Mouse (Mus musculus) forebrain, embryonic 15.5 days (tissue): ENCODE measurements around the gene Tstd1. TPM values are rescaled to one million over a fixed set of nuclear protein-coding genes. Genes with fewer than 3 reads are reported as not detected.
A peak's percentile ranks its signal among the peaks of the same experiment; 100 is the strongest.

Source experiments
- ATAC-seq: fragments of 200-750 bp; cut with Nextera tagmentation; replicated peaks from 2 replicates; pipeline ENCODE4 v1.8.0; 2017; ENCODE audit warnings: mild to moderate bottlenecking, moderate TSS enrichment, moderate library complexity
- H3K27ac ChIP-seq: fragments of 300-500 bp; sonication (generic); replicated peaks from 2 replicates; pipeline ENCODE4 v1.5.1; 2015; ENCODE audit warnings: mild to moderate bottlenecking, inconsistent platforms
- H3K27me3 ChIP-seq: fragments of 300-500 bp; sonication (generic); 2 replicates; pipeline ENCODE4 v1.6.1; 2015; ENCODE audit warnings: inconsistent platforms
- H3K36me3 ChIP-seq: fragments of 300-500 bp; sonication (generic); 2 replicates; pipeline ENCODE4 v1.6.1; 2015; ENCODE audit warnings: mild to moderate bottlenecking, inconsistent platforms
- H3K4me1 ChIP-seq: fragments of 300-500 bp; sonication (generic); 2 replicates; pipeline ENCODE4 v1.6.1; 2015; ENCODE audit warnings: inconsistent platforms
- H3K4me2 ChIP-seq: fragments of 300-500 bp; sonication (generic); replicated peaks from 2 replicates; pipeline ENCODE4 v1.6.1; 2015; ENCODE audit warnings: mild to moderate bottlenecking, inconsistent platforms
- H3K4me3 ChIP-seq: fragments of 300-500 bp; sonication (generic); 2 replicates; pipeline ENCODE4 v1.5.1; 2015; ENCODE audit warnings: mild to moderate bottlenecking, inconsistent platforms
- H3K9ac ChIP-seq: fragments of 300-500 bp; sonication (generic); replicated peaks from 2 replicates; pipeline ENCODE4 v1.6.1; 2015; ENCODE audit warnings: mild to moderate bottlenecking, inconsistent platforms
- H3K9me3 ChIP-seq: fragments of 300-500 bp; sonication (generic); 2 replicates; pipeline ENCODE4 v1.6.1; 2016; ENCODE audit warnings: inconsistent platforms
- WGBS: fragments of 180-500 bp; shearing (Covaris S2); methylation state at CpG from one replicate; pipeline ENCODE4 v1.1.7; 2015; ENCODE audit warnings: mixed read lengths; 5-methylcytosine and 5-hydroxymethylcytosine counted together
- polyA plus RNA-seq: library from polyadenylated mRNA; unstranded; fragments of >200 nt; fragmentation: Nextera tagmentation; extraction: Ambion mirVana; gene quantifications from 2 replicates; pipeline ENCODE4 v1.2.1, GENCODE M21; 2015

The Tstd1 gene
- polyA plus RNA-seq, 1 experiment from 2014 or later = 13.0 TPM

GRCm38 (mm10) chr1:171441466-171442412 is 23.1 kb downstream of the Tstd1 start:
- Histone ChIP-seq H3K36me3 (no peaks in the 10 kb centered on the region), H3K9me3 (no peaks in the 10 kb centered on the region), H3K4me2 (no peak overlapping the region), H3K4me3 (no peak overlapping the region), H3K27me3 (peaks cover 28% of the 10 kb centered on the region; the same call in 1 of the 2 replicates), H3K9ac (no peak overlapping the region), H3K4me1 (peaks cover 10% of the 10 kb centered on the region), H3K27ac (0 out of 2 replicates have a peak overlapping the region, but pooled peaks have one; percentile 6)
- 72% methylated on average over 7 of the region's 7 CpGs for WGBS
- ATAC-seq = no peak

DNA sequence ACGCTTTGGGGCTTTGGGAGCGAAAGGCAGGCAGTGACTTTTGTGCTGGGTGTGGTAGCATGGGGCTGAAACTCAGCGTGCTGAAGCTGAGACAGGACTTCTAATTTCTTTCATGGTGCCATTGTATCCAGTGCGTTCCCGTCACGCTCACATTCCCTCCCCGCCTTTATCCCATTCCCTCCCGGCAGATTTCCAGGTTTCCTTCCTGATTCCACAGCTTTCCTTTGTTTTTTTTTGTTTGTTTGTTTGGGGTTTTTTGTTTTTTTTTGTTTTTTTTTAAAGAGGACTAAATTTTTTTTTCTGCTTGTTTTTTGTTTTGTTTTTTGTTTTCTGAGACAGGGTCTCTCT is 23.7 kb downstream of the Tstd1 start:
- Histone ChIP-seq H3K27ac (no peak overlapping the region), H3K4me2 (no peak overlapping the region), H3K4me3 (no peak overlapping the region), H3K36me3 (no peaks in the 10 kb centered on the region), H3K27me3 (peaks cover 22% of the 10 kb centered on the region; the same call in 1 of the 2 replicates), H3K9me3 (no peaks in the 10 kb centered on the region), H3K4me1 (peaks cover 6% of the 10 kb centered on the region), H3K9ac (no peak overlapping the region)
- ATAC-seq = no peak
- WGBS = 79% methylated on average over 8 of the region's 8 CpGs

GRCm38 (mm10) chr1:171445050-171445449 is 26.4 kb downstream of the Tstd1 start:
- 94% methylated on average over 5 of the region's 5 CpGs for WGBS
- ATAC-seq = no peak
- Histone ChIP-seq H3K4me3 (no peak overlapping the region), H3K27ac (no peak overlapping the region), H3K9me3 (no peaks in the 10 kb centered on the region), H3K4me2 (no peak overlapping the region), H3K36me3 (no peaks in the 10 kb centered on the region), H3K27me3 (no peaks in the 10 kb centered on the region), H3K9ac (no peak overlapping the region), H3K4me1 (no peaks in the 10 kb centered on the region)

DNA sequence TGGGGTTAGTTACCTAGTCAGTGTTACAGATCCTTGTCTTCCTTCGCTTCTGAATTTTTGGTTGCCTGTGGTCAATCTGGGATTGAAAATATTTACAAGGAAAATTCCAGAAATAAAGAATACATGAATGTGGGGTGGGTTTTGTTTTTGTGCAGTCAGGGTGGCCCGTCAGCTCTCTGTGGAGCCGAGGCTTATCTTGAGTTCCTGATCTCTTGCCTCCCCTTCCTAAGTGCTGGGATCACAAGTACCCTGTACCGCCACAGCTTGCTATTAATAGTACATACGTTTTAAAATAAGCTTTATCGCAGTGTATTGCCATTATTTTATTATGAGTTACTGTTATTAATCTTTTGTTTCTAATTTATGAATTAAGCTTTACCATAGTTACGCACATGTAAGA is 28.2 kb downstream of the Tstd1 start:
- Histone ChIP-seq H3K9me3 (no peaks in the 10 kb centered on the region), H3K9ac (no peak overlapping the region), H3K4me2 (no peak overlapping the region), H3K36me3 (no peaks in the 10 kb centered on the region), H3K27ac (no peak overlapping the region), H3K4me1 (no peaks in the 10 kb centered on the region), H3K27me3 (no peaks in the 10 kb centered on the region), H3K4me3 (no peak overlapping the region)
- 83% methylated on average over 7 of the region's 7 CpGs for WGBS
- no peak for ATAC-seq

GRCm38 (mm10) chr1:171447692-171448091 is 29.0 kb downstream of the Tstd1 start:
- Histone ChIP-seq H3K9ac (no peak overlapping the region), H3K27me3 (no peaks in the 10 kb centered on the region), H3K9me3 (no peaks in the 10 kb centered on the region), H3K4me2 (no peak overlapping the region), H3K4me3 (no peak overlapping the region), H3K36me3 (no peaks in the 10 kb centered on the region), H3K27ac (no peak overlapping the region), H3K4me1 (no peaks in the 10 kb centered on the region)
- no peak for ATAC-seq
- 79% methylated on average over 10 of the region's 10 CpGs for WGBS

DNA sequence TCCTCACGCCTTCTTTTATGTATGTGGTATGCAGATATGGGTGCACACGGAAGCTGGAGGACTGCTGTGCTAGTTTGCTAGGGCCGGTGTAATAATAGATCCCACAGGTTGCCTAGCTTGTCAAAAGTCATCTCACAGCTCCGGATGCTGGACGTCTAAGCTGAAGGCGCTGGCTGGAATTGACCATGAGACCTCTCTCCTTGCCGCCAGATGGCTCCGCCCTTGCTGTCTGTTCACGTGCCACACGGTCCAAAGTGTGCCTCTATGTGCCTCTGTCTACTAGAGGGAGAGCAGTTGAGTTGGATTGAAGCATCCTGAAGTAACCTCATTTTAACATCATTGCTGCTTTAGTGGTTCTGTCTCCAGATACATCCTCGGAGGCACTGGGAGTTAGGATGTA is 31.4 kb downstream of the Tstd1 start:
- Histone ChIP-seq H3K36me3 (no peaks in the 10 kb centered on the region), H3K4me2 (no peak overlapping the region), H3K4me3 (no peak overlapping the region), H3K9ac (no peak overlapping the region), H3K9me3 (no peaks in the 10 kb centered on the region), H3K27me3 (no peaks in the 10 kb centered on the region), H3K27ac (no peak overlapping the region), H3K4me1 (no peaks in the 10 kb centered on the region)
- WGBS = 87% methylated on average over 11 of the region's 11 CpGs
- ATAC-seq = no peak

DNA sequence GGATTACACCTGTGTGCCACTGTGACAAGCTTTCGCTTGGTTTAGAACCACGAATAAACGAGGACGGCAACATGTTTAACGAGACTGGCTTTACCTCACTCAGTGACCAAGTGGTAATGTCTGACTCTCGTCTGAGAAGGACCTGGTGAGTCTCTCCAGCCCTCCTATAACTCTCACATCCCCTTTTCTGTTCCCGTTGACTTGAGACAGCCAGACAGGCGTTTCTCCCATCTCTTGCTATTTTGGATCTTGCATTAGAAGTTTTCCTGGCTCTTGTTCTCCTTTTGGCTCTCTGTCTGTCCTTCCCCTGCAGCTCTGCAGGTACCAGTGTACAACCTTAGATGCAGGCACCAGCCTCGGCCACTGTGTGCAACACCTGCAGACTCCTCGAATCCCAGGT is 32.3 kb downstream of the Tstd1 start:
- H3K36me3 ChIP-seq = no peaks in the 10 kb centered on the region
- H3K27ac ChIP-seq = no peak overlapping the region
- no peak for ATAC-seq
- H3K4me2 ChIP-seq = no peak overlapping the region
- no peak overlapping the region for H3K9ac ChIP-seq
- no peaks in the 10 kb centered on the region for H3K27me3 ChIP-seq
- no peaks in the 10 kb centered on the region for H3K9me3 ChIP-seq
- H3K4me3 ChIP-seq = no peak overlapping the region
- no peaks in the 10 kb centered on the region for H3K4me1 ChIP-seq
- WGBS = 83% methylated on average over 10 of the region's 10 CpGs

DNA sequence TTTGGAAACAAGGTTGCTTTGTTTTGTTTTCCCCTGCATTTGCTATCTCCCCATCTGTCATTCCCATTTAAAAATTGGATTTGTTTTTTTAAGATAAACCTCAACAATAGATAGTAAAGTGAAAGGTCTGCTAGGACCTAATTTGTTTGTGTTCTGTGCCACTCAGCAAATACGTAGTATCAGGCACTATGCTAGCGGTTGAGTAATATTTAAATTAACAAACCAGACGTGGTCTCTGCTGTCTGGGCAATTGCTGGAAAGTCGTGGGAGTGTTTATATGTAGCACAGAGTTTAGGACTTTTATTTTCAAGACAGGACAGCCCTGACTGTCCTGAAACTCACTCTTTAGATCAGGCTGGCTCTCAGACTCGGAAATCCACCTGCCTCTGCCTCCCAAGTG is 33.9 kb downstream of the Tstd1 start:
- no peak overlapping the region for H3K27ac ChIP-seq
- no peak overlapping the region for H3K9ac ChIP-seq
- ATAC-seq = no peak
- no peaks in the 10 kb centered on the region for H3K9me3 ChIP-seq
- WGBS = 71% methylated on average over 5 of the region's 5 CpGs
- no peaks in the 10 kb centered on the region for H3K36me3 ChIP-seq
- no peaks in the 10 kb centered on the region for H3K4me1 ChIP-seq
- no peak overlapping the region for H3K4me3 ChIP-seq
- H3K4me2 ChIP-seq = no peak overlapping the region
- no peaks in the 10 kb centered on the region for H3K27me3 ChIP-seq

DNA sequence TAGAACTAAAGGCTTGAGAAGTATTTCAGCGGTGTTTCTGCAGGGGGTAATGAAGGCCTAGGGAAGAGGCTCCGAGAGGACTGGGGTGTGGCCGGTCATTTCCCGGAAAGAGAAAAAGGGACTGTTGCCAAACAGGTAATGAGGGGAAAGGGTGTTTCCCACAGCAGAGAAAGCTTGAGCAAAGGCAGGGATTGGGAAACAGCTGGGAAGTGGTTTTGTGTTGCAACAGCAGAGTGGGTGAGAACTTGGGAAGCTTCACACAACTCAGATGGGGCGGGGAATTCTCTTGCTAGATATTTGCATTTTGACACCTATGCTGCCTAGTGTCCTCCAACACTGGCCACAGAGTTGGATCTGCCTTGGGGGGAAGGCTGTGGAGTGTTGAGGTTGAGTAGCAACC is 34.3 kb downstream of the Tstd1 start:
- Histone ChIP-seq H3K4me2 (no peak overlapping the region), H3K9me3 (no peaks in the 10 kb centered on the region), H3K27me3 (no peaks in the 10 kb centered on the region), H3K4me1 (no peaks in the 10 kb centered on the region), H3K36me3 (no peaks in the 10 kb centered on the region), H3K27ac (no peak overlapping the region), H3K4me3 (no peak overlapping the region), H3K9ac (no peak overlapping the region)
- 84% methylated on average over 5 of the region's 5 CpGs for WGBS
- no peak for ATAC-seq

DNA sequence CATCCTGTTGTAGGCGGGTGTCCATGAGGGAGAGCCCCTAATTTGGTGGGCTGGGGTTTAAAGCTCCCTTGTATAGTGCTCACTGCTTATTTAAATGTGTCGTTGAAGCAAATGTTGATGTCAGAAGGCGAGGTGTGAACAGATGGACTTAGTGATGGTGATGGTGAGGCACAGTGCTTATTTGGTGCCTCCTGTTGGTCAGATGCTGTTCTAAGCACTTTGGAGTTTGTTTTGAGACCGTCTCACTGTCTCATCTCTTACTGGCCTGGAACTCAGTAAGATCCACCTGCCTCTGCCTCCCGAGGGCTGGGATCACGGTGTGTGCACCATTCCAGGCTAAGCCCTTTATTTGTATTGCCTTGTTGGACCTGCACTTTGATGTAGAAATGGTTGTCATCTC is 36.3 kb downstream of the Tstd1 start:
- ATAC-seq = no peak
- Histone ChIP-seq H3K27me3 (no peaks in the 10 kb centered on the region), H3K9me3 (no peaks in the 10 kb centered on the region), H3K4me2 (no peak overlapping the region), H3K36me3 (no peaks in the 10 kb centered on the region), H3K4me3 (no peak overlapping the region), H3K27ac (no peak overlapping the region), H3K9ac (no peak overlapping the region), H3K4me1 (peaks cover 4% of the 10 kb centered on the region)
- WGBS = 75% methylated on average over 6 of the region's 6 CpGs

DNA sequence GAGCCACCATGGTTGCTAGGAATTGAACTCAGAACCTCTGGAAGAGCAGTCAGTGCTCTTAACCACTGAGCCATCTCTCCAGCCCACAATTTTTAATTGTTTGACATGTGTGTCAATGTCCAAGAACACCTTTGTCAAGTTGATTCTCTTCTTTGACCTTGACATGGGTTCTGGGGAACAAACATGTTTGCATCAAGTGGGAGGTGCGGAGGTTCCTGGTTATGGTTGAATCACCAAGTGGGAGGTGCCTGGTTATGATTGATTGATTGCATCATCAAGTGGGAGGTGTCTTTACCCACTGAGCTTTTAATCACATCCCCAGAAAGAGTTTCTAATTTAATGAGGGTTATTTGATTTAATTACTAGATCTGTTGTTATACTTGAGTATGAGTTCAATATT is 38.9 kb downstream of the Tstd1 start:
- Histone ChIP-seq H3K4me2 (no peak overlapping the region), H3K9ac (no peak overlapping the region), H3K36me3 (no peaks in the 10 kb centered on the region), H3K27ac (no peak overlapping the region), H3K4me1 (peaks cover 11% of the 10 kb centered on the region), H3K4me3 (no peak overlapping the region), H3K27me3 (no peaks in the 10 kb centered on the region), H3K9me3 (no peaks in the 10 kb centered on the region)
- ATAC-seq = no peak
- WGBS = 94% methylated on average over 1 of the region's 1 CpGs

- ATAC-seq = no peak
- no peaks in the 10 kb centered on the region for H3K9me3 ChIP-seq
- no peaks in the 10 kb centered on the region for H3K36me3 ChIP-seq
- H3K27me3 ChIP-seq = no peaks in the 10 kb centered on the region
- no peak overlapping the region for H3K9ac ChIP-seq
- H3K4me1 ChIP-seq = peaks cover 11% of the 10 kb centered on the region
- no peak overlapping the region for H3K4me3 ChIP-seq
- WGBS = 23% methylated on average over 5 of the region's 5 CpGs
- peak overlapping the region; percentile 8; the same call in 1 of the 2 replicates for H3K4me2 ChIP-seq
- no peak overlapping the region for H3K27ac ChIP-seq
Measured at GRCm38 (mm10) chr1:171459791-171460190, 41.1 kb downstream of the Tstd1 start.
